Mouse (Mus musculus) bone marrow, adult 2 months (tissue): ENCODE results near the gene Notum. TPM values are rescaled to one million over a fixed set of nuclear protein-coding genes. Genes with fewer than 3 reads are reported as not detected.

Source experiments
- H3K27ac ChIP-seq: fragments of 200-500 bp; 2 replicates; pipeline ENCODE4 v1.5.1; 2012; ENCODE audit warnings: low read depth, mild to moderate bottlenecking, control low read depth, inconsistent platforms, low read length; ENCODE audit not compliant: control insufficient read depth, poor library complexity, insufficient read depth
- H3K4me1 ChIP-seq: fragments of 200-500 bp; 2 replicates; pipeline ENCODE4 v1.6.1; 2011; ENCODE audit warnings: low read length; ENCODE audit not compliant: control insufficient read depth, insufficient read depth
- H3K4me3 ChIP-seq: fragments of 200-500 bp; replicated peaks from 2 replicates; pipeline ENCODE3; 2011; ENCODE audit warnings: mild to moderate bottlenecking, low read depth, low read length, control low read depth; ENCODE audit not compliant: control insufficient read depth
- CTCF ChIP-seq: fragments of 200-500 bp; IDR thresholded peaks from 2 replicates; pipeline ENCODE4 v1.5.1; 2011; ENCODE audit warnings: low read length, control low read depth; ENCODE audit not compliant: control insufficient read depth, insufficient read depth
- POLR2A ChIP-seq: fragments of 200-500 bp; IDR thresholded peaks from 2 replicates; pipeline ENCODE4 v1.6.1; 2011; ENCODE audit warnings: low read depth, mild to moderate bottlenecking, control low read depth, low read length, borderline replicate concordance; ENCODE audit not compliant: control insufficient read depth
- WGBS: fragments of 180-500 bp; shearing (Covaris S2); methylation state at CpG from one replicate; pipeline ENCODE4 v1.1.7; 2018; 5-methylcytosine and 5-hydroxymethylcytosine counted together
- polyA plus RNA-seq: library from polyadenylated mRNA; stranded (reverse); fragments of >200 nt; gene quantifications from 2 replicates; pipeline ENCODE4 v1.2.4, GENCODE M21; 2011; ENCODE audit warnings: low replicate concordance; ENCODE audit not compliant: missing spikeins, insufficient read depth, insufficient read length

Gene Notum
- polyA plus RNA-seq, 1 experiment, result not detected

DNA sequence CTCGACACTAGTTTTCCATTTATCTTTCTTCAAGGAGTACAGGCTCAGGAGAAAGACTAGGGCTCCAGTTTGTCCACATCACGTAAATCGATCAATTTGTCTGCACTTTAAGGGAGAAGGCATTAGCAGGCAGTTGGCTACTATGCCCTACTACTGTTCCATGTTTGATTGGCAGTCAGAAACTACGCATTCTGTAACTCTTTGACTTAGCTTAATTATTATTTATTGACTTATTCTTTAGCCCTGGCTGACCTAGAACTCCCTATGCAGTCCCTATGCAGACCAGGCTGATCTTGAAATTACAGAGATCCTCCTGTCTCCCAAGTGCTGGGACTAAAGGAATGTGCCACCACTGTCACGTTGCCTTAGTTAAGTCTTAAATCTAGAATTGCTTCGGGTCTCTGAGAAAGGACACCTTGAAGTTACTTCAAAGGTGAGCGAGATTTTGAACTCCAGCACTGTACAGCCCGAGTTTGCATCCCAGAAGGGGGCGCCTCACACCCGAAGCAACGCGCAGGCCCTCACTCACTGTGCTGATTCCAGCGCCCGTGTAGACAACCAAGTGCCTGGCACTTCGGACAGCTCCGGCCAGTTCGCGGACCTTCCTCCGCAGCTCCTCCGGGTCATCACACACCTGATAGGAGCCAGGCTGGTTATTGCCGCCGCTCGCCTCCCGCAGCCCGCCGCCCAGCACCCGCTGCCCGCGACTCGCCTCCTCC lies 36.9 kb downstream of the Notum start:
- TF ChIP-seq CTCF (peak; percentile 86), POLR2A (no peak)
- WGBS, result 11% methylated on average over 30 of the region's 30 CpGs
- H3K4me1 ChIP-seq, result peaks cover 10% of the 10 kb centered on the region
- H3K4me3 ChIP-seq, result peak overlapping the region; percentile 85
- peak overlapping the region; percentile 95 for H3K27ac ChIP-seq

DNA sequence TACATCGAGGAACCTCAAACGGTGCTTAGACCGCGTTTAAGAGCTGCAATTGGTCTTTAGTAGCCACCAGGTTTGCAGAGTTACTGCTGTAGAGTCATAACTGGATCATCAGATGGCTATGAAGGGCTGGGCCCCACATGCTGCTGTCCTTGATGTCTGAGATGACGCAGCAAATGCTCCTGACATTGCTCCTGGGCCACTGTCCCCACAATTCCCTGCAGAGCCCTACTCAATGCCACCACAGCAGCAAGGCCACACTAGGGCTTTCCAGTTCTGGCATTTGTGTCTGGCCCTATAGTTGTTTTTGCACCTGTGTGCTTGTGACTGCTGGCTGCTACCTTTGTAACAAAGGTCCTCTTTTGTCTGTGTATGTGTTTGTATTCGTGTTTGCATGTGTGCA lies 38.2 kb downstream of the Notum start:
- 89% methylated on average over 6 of the region's 6 CpGs for WGBS
- H3K27ac ChIP-seq, result no peak overlapping the region
- TF ChIP-seq CTCF, result no peak
- no peak overlapping the region for H3K4me3 ChIP-seq
- peaks cover 7% of the 10 kb centered on the region for H3K4me1 ChIP-seq

GRCm38 (mm10) chr11:120620195-120620594 lies 40.8 kb downstream of the Notum start:
- Histone ChIP-seq H3K27ac (no peak overlapping the region), H3K4me1 (peaks cover 3% of the 10 kb centered on the region), H3K4me3 (no peak overlapping the region)
- WGBS, result 93% methylated on average over 14 of the region's 14 CpGs
- no peak for TF ChIP-seq CTCF
- TF ChIP-seq POLR2A, result no peak

DNA sequence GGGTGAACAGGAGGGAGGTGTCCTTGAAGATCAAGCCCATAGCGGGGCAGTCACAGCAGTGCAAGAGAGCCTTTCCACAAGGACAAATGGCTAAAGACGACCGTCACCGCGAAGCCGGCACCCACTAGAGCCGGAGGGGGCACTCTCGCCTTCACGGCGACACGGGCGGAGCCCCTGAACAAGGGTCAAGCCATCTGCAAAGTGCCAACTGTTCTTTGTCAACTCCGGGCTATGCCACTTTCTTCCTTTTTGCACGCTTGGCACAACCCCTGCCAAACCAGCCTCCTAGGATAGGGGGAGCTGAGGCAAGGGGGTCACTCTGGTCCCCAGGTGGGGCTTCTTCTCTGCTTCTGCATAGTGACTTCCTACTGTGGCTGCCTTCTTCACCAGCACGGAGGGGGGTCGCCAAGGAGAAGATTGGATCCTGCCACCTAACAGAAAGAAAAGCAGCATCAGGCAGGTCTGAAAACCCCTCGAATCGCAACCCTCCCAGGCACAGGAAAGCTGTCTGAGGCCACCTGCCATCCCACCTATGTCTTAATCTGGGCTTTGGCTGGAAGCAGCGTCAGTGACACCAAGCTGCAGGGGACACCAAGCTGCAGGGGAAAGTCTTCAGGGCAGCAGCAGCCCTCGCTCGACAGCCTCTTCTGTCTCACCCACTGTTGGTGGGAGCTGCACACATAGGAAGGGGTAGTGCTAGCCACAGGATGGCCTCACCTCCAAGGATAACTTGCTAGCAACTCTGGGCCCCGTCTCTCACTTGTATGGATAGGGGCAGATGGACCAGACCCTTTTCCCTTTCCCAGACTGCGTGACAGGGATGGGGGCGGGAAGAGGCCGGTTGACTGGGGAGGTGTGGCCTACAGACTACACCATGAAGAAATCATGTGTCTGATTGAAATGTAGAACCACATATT lies 42.1 kb downstream of the Notum start:
- TF ChIP-seq POLR2A (no peak), CTCF (no peak)
- H3K4me1 ChIP-seq, result peaks cover 2% of the 10 kb centered on the region; the same call in 1 of the 2 replicates
- H3K27ac ChIP-seq, result peak overlapping the region; percentile 12; the same call in 1 of the 2 replicates
- H3K4me3 ChIP-seq, result no peak overlapping the region
- WGBS, result 93% methylated on average over 25 of the region's 25 CpGs

DNA sequence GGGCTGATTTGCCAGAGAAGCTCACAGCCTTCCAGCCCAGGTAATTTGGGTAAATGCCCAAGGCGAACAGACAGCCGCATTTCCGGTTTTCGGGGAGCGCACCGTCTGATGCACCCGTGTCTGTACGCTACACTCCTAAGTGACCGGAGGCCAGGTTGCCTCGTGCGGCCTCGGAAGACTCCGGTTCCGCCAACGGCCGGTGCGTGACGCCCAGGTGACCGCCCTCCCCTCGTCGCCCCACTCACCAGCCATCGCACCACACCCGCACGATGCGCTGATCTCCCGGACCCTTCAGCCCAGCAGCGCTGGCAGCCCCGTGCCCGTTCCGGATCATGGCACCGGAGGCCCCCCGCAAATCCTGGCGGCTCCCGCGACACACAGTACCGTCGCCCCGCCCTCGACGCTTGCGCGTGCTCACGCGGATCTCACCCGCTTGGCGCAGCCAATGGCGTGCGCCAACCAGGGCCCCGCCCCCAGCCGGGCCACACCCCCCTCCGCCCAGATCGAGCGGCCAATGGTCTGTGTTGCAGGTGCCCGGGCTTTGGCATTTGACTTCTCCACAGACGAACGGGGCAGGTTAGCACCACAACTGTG lies 43.4 kb downstream of the Notum start, which contains the start of gene Pcyt2:
Gene Pcyt2, minus strand, starts transcription at position 418 of the 594 bp plus-strand sequence.
- no peak; the same call in 1 of the 2 replicates for TF ChIP-seq CTCF
- peak; percentile 65; the same call in 1 of the 2 replicates for TF ChIP-seq POLR2A
- WGBS, result under 1% methylated on average over 56 of the region's 56 CpGs
- Histone ChIP-seq H3K27ac (peak within 1 kb of the TSS; percentile 58), H3K4me1 (peaks cover 2% of the 10 kb centered on the region; the same call in 1 of the 2 replicates), H3K4me3 (peak within 1 kb of the TSS; percentile 90)

DNA sequence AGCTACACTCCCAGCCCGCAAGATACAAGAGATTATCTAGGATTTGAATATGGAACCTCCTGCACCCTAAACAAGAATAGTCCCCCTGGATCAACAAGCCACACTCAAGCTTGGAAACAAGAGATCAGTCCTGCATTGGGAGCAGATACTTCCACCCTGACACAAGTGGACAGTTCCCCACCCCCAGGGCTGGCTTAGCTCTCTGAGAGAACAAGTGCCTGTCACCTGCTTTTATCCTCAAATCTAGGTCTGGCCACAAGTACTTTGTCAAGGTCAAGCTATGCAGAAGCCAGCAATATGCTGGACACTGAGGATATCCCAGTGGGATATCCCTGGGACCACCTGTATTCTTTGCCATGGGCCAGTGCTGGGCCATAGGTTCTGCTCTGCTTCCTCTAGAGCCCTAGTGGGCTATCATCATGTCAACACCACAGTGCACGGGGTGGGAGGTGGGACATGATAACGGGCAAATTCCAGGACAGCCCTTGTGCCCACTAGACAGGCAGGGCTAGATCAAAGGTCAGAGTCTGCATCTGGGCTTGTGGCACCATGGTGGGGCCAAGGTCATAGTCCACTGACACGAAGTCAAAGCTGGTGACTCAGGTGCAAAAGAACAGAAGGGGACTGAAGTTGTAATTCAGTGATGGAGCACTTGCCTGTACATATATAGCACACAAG lies 44.2 kb downstream of the Notum start:
- peak overlapping the region; percentile 33 for H3K4me3 ChIP-seq
- WGBS, result 36% methylated on average over 4 of the region's 4 CpGs
- peaks cover 2% of the 10 kb centered on the region; the same call in 1 of the 2 replicates for H3K4me1 ChIP-seq
- no peak overlapping the region; the same call in 1 of the 2 replicates for H3K27ac ChIP-seq
- no peak for TF ChIP-seq POLR2A
- no peak for TF ChIP-seq CTCF

- Histone ChIP-seq H3K27ac (no peak overlapping the region), H3K4me3 (no peak overlapping the region), H3K4me1 (peaks cover 2% of the 10 kb centered on the region; the same call in 1 of the 2 replicates)
- no peak for TF ChIP-seq CTCF
- no peak for TF ChIP-seq POLR2A
- 86% methylated on average over 11 of the region's 11 CpGs for WGBS
Observed at GRCm38 (mm10) chr11:120615606-120616203, 45.3 kb downstream of the Notum start.
